Mouse (Mus musculus) heart, postnatal 14 days (tissue): ENCODE data around the gene Mtfr1l. TPM values are rescaled to one million over a fixed set of nuclear protein-coding genes. Genes with fewer than 3 reads are reported as not detected.
"Not testable (repeated sequence)": the region's sequence is repeated elsewhere in the genome, so short reads cannot be mapped to it uniquely, and the experiment has no call there.

Experiments used
- DNase-seq, 2 experiments: peaks; one replicate each; pipeline ENCODE4 v3.0.0; 2021 to 2022
- intact Hi-C: fragments of 180-260 bp; cut with DNase I; formaldehyde crosslinking; loops from one replicate; pipeline ENCODE4 v1.15.1; 2025
- total RNA-seq, 2 experiments: library from RNA; stranded (reverse); gene quantifications; 2 replicates each; pipeline ENCODE4 v1.2.3; 2021

Gene Mtfr1l
- total RNA-seq, 2 experiments from 2014 or later, result 162 to 167 TPM

DNA sequence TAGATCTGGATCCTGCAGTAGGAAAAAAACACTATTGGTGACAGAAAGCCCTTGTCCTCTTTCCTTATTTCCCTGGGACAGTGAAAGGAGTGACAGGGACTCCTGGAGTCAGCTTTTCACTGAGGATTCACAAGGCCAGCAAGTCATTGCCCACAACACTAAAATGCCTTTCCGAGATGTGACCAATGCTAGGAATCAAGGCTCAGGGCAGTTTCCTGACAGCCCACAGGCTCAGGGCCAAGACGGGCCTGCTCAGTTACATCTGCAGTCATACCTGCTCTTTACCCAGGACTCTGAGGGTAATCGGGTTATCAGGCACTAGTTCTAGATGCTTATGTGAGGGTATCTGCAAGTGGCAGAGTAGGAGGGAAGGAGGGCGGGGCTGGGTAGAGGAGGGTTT is 11.7 kb downstream of the Mtfr1l start:
- no peak for DNase-seq
- intact Hi-C loops, result no loop called here

DNA sequence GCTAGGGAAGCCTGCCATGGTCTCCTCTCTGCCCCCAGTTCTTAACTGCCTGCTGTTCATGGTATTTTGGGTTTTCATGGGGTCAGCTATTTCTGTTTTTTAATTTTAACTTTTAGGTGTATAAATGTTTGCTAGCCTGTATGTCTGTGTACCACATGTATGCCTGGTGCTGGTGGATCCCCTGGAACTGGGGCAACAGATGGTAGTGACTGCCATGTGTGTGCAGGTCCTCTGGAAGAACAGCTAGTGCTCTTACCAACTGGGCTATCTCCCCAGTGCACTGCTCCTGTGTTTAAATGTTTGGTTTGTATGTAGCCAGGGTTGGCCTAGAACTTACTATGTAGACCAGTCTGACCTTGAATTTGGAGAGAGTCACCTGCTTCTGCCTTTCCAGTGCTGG is 15.9 kb downstream of the Mtfr1l start:
- intact Hi-C loops, result no loop called here

GRCm38 (mm10) chr4:134518541-134518940 is 16.6 kb downstream of the Mtfr1l start:
- no peak for DNase-seq
- intact Hi-C loops, result no loop called here

More for the DNA sequence above, 15.9 kb downstream of the Mtfr1l start:
- DNase-seq, result no peak

GRCm38 (mm10) chr4:134517719-134518118 is 17.5 kb downstream of the Mtfr1l start:
- DNase-seq, result no peak
- intact Hi-C loops, result no loop called here

DNA sequence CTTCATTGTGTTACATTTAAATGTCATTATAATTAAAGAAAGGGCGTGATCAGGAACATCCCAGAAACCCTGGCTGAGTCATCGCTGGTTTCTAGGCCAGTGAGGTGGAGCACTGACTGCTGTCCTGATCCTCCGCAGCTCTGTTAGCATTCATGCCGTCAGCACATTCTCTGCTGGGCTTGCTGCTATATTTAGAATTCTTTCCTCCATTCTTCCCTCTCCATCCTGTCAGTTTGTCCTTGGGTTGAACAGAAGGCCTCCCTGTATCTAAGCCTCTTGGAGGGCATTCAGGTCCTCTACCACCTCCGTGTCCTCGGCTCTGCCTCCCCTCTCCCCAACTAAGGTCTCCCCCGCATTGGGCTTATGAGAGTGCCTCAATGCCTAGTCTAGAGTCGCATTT is 18.2 kb downstream of the Mtfr1l start:
- intact Hi-C loops, result no loop called here

GRCm38 (mm10) chr4:134515614-134516013 is 19.6 kb downstream of the Mtfr1l start:
- intact Hi-C loops, result loop anchor here (2.0 kb wide), 1 partner anchor 19 kb away; the partner anchor contains the start of gene Mtfr1l
- DNase-seq, result no peak

More for the DNA sequence above, 18.2 kb downstream of the Mtfr1l start:
- DNase-seq, result peak; percentile 35 to 59

DNA sequence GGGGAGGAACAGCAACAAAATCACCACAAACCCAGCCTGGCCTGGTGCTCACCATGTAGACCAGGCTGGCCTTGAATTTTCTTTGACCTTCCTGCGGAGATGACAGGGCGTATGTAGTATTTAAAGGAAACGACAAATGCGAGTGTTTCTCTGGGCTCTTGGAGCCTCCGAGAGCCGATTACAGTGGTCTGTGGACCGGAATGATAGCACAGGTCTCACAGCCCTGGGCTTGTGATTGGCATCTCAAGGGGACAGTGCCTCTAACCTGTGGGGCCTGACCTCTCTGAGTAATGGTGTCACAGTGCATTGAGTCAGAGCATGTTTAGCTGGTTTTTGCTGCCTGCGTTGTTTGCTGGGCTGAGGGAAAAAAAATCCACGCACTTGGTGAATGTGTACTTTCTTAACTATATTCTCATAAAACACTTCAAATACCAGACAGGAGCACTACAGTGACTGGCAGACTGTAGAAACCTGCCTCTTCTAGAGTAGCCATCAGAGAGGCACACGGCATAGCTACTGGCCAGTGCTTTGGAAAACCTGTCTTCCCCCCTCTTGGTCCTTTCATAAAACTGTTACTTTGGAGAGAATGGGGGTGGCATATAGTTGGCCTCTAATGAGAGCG is 20.8 kb downstream of the Mtfr1l start:
- DNase-seq, result no peak
- intact Hi-C loops, result loop anchor here (2.0 kb wide), 1 partner anchor 20 kb away; the partner anchor contains the start of gene Mtfr1l

DNA sequence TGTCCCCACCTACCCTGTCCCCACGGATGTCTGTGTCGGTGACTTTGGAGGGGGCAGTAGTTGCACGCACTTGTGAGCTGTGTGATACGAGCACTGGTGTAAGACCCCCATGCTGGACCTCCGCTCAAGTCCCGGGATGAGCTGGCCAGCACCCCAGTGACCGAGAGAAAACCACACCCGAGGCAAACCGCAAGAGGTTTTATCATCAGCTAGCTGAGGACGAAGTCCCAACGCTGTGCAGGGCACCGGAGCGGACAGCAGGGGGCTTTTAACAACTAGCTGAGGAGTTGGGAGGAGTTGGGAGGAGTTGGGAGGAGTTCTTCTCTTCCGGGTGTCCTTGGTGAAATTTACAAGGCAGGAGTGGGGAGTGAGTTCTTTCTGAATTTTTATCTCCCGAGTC is 22.4 kb downstream of the Mtfr1l start:
- DNase-seq, result peak; percentile 73 to 85
- intact Hi-C loops, result no loop called here

- intact Hi-C loops, result no loop called here
- DNase-seq, result no peak
Observed at GRCm38 (mm10) chr4:134511730-134512129, 23.5 kb downstream of the Mtfr1l start.

DNA sequence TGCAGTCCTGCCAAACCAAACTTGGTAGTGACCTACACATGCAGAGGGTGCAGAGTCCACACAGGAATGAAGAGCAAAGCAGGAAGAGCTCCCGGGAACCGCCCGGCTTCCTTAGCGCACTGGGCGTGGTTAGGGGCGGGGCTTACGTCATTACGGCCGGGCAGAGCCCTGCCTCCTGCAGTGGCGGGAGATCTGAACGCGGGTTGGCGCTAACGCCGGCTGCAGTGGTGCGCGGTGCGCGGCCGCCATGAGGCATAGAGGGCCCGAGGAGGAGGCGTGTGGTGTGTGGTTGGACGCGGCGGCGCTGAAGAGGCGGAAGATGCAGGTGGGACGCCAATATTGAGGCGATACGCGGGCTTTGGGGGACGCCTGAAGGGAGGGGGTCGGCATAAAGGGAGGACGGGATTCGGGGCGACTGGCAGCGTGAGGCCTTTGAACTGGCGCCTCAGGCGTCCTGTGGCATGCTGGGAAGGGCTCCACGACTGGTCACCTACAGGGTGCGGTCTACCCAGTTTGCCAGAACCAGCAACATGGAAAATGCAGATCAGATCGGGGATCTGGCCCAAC is 24.3 kb downstream of the Mtfr1l start, which contains the start of gene Aunip:
Gene Aunip (plus strand): TSS at position 155 of the 567 bp plus-strand sequence.
- peak; percentile 91 to 95 for DNase-seq
- intact Hi-C loops, result no loop called here

DNA sequence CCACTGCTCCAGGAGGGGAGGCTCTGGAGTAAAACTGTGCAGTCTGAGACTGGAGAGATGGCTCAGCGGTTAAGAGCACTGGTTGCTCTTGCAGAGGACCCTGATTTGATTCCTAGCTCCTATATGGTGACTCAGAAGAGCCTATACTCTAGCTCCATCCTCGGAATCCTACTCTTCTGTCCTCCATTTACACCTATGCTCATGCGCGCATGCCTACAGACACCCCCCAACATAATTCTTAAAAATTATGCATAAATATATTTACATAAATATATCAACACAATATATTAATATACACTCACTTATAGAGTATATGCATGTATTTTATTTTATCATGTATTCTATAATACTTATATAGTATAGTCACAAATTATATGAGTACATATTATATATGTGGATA is 24.8 kb downstream of the Mtfr1l start:
- no peak for DNase-seq
- intact Hi-C loops, result no loop called here

DNA sequence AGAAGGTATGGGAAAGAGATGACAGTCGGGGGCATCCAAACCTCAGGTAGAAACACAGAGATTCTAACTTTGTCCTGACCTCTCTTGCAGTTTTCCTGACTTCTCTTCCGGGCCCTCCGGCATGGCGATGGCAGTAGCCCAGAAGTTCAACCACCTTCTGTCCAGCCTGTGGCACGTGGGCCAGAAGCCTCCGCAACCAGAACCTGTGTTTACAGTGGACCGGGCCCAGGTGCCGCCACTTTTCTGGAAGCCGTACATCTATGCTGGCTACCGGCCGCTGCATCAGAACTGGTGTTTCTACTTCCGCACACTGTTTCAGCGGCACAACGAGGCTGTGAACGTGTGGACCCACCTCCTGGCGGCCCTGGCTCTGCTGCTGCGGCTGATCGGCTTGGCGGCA is 28.5 kb downstream of the Mtfr1l start:
- DNase-seq, result no peak
- intact Hi-C loops, result no loop called here

DNA sequence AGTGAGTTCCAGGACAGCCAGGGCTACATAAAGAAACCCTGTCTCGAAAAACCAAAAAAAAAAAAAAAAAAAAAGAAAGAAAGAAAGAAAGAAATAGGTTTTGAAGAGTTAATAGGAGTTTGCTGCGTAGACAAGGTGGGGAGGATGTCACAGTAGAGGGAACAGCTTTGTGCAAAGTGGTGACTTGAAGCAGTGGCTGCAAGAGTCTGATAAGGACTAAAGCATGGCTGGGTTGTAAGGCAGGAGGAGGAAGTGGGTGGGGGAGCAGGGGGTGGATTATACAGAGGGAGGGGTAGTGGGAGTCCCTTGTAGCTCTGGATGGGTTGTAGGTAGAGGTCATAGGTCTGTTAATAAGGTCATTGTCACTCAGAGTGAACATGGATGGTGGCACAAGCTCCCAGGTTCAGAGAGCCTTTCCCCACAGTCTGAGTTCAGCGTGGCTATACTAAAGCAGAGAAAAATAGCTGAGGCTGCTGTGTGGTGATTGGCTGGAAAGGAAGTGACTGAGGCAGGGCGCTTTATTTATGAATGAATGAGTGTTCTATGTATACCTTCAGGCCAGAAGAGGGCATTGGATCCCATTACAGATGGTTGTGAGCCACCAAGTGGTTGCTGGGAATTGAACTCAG is 29.1 kb downstream of the Mtfr1l start:
- intact Hi-C loops, result no loop called here
- DNase-seq, result no peak

DNA sequence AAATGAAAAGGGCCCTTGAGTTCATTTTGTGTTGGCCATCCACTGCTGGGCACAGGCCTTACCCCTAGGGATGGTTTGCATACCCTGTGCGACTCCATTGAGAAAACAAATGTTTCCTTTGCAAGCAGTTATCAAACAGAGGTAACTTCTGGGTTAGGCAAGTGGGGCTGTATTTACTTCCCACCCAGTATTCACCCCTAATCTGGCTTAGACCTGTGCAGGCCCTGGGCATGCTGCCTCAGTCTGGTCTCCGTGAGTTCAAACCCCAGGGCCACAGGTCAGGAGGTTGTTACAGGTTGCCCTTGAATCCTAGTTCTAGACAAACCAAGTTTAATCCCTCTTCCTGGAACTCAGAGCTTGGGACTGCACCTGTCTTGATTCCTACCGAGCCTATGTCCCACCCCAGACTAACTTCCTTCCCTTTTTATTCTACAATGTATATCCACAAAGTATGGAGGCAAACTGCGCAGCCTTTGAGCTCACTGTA is 29.8 kb downstream of the Mtfr1l start:
- no peak for DNase-seq
- intact Hi-C loops, result no loop called here

DNA sequence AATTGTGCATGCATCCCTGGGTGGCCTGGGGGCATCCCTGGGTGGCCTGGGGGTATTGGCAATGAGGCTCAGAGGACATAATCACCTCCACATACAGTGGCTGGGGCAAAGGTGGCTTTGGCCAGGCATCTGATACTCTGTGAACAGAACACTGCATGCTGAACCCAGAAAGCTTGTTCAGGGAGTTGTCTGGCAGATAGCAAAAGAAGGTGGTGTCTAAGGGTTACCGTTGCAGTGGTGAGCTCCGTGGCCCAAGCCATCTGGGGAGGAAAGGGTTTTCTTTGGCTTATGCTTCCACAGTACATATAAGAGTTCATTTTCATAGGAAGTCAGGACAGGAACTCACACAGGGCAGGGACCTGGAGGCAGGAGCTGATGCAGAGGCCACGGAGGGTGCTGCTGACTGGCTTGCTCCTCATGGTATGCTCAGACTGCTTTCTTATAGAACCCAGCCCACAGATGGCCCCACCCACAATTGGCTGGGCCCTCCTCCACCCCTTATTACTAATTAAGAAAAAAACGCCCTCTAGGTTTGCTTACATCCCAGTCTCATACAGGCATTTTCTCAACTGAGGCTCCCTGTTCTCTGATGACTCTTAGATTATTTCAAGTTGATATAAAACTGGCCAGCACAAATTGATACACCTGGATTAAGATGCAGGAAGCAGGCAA is 31.4 kb downstream of the Mtfr1l start:
- no peak for DNase-seq

GRCm38 (mm10) chr4:134501095-134501494 is 34.1 kb downstream of the Mtfr1l start:
- intact Hi-C loops, result no loop called here
- DNase-seq, result no peak

More for the DNA sequence above, 31.4 kb downstream of the Mtfr1l start:
- intact Hi-C loops, result no loop called here

- DNase-seq, intact Hi-C loops: not testable (repeated sequence)
Observed at GRCm38 (mm10) chr4:134498983-134499382, 36.2 kb downstream of the Mtfr1l start.

- no peak for DNase-seq
- intact Hi-C loops, result no loop called here
Observed at GRCm38 (mm10) chr4:134497986-134498731, 37.0 kb downstream of the Mtfr1l start.

DNA sequence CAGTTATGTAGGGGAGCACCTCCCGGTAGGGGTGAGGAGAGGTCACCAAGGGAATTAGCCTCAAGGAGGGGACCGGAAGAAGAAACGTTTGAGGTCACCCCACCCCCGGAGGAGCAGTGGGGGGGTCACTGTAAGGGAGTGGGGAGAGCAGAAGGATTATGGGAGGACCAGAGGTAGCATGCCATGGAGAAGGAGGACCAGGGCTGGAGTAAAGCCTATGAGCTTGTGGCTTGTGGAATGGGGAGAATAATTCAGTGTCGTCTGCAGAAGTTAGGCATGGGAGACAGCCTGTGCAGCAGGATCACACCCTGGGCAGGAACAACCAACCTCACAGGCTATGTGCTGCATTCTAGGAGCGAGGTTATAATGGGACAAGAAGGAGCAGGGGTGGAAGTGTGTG is 38.0 kb downstream of the Mtfr1l start:
- intact Hi-C loops, result no loop called here
- no peak for DNase-seq

DNA sequence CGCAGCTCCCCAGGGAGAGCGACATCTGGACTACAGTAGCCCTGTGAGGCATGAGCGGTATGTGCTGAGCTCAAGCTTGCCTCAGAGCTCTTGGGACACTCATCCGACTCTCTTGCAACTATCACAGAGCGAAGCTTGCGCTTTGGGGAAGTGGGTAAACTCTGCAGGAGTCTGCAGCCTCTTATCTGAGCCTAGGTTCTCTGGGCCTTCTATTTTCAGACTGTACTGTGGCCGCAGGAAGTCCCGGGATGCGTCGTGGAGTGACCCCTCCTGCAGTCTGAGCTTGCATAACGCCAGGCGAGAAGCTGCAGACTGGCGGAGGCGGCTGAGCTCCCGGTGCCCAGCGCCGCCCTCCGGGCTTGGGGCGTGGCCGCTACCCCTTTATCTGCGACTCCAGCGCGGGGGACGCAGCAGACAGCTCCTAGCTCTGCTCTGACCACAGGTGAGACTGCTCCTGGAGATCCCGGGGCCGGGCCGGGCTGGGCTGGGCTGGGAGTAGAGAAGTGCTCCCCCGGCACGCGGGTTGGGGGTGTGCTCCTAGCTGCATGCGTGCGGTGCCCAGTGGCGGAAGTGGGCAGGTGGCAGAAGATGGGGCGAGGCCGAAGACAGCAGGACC is 38.5 kb downstream of the Mtfr1l start, which contains the start of gene Paqr7:
Gene Paqr7 (plus strand): TSS at position 103 of the 616 bp plus-strand sequence.
- intact Hi-C loops, result no loop called here
- DNase-seq, result peak; percentile 79 to 80
